Mouse (Mus musculus) kidney, embryonic 14.5 days (tissue): ENCODE results near the gene Cmss1. TPM values are rescaled to one million over a fixed set of nuclear protein-coding genes. Genes with fewer than 3 reads are reported as not detected.

ENCODE experiments used
- ATAC-seq: fragments of 200-750 bp; cut with Nextera tagmentation; 2 replicates; pipeline ENCODE4 v1.8.0; 2017; ENCODE audit warnings: moderate number of reproducible peaks, mild to moderate bottlenecking, moderate TSS enrichment, moderate library complexity; ENCODE audit not compliant: low FRiP score, low TSS enrichment
- H3K27ac ChIP-seq: fragments of 300-500 bp; sonication (generic); 2 replicates; pipeline ENCODE4 v1.5.1; 2014; ENCODE audit warnings: low read depth, mild to moderate bottlenecking, low read length, moderate library complexity, mixed read lengths
- H3K27me3 ChIP-seq: fragments of 300-500 bp; sonication (generic); 2 replicates; pipeline ENCODE4 v1.6.1; 2014; ENCODE audit warnings: mild to moderate bottlenecking, low read length; ENCODE audit not compliant: control insufficient read depth, insufficient read depth
- H3K36me3 ChIP-seq: fragments of 300-500 bp; sonication (generic); 2 replicates; pipeline ENCODE4 v1.6.1; 2014; ENCODE audit warnings: low read length, mixed read lengths; ENCODE audit not compliant: control insufficient read depth, insufficient read depth
- H3K4me1 ChIP-seq: fragments of 300-500 bp; sonication (generic); 2 replicates; pipeline ENCODE4 v1.6.1; 2014; ENCODE audit warnings: low read length, mixed read lengths; ENCODE audit not compliant: control insufficient read depth, insufficient read depth
- H3K4me2 ChIP-seq: fragments of 300-500 bp; sonication (generic); replicated peaks from 2 replicates; pipeline ENCODE4 v1.6.1; 2014; ENCODE audit warnings: low read depth, mild to moderate bottlenecking, low read length
- H3K4me3 ChIP-seq: fragments of 300-500 bp; sonication (generic); 2 replicates; pipeline ENCODE4 v1.5.1; 2014; ENCODE audit warnings: mild to moderate bottlenecking, low read length
- H3K9ac ChIP-seq: fragments of 300-500 bp; sonication (generic); 2 replicates; pipeline ENCODE4 v1.6.1; 2014; ENCODE audit warnings: low read depth, mild to moderate bottlenecking, low read length, moderate library complexity
- H3K9me3 ChIP-seq: fragments of 300-500 bp; sonication (generic); 2 replicates; pipeline ENCODE4 v1.6.1; 2016; ENCODE audit warnings: low read length; ENCODE audit not compliant: control insufficient read depth
- WGBS: fragments of 180-500 bp; shearing (Covaris S2); extraction: QIAGEN DNeasy Blood & Tissue Kit; methylation state at CpG from one replicate; pipeline ENCODE4 v1.1.7; 2014; 5-methylcytosine and 5-hydroxymethylcytosine counted together
- polyA plus RNA-seq: library from polyadenylated mRNA; unstranded; fragments of >200 nt; fragmentation: Nextera tagmentation; extraction: Ambion mirVana; gene quantifications from 2 replicates; pipeline ENCODE4 v1.2.1, GENCODE M21; 2014

Gene Cmss1
- polyA plus RNA-seq, 1 experiment from 2014 or later = 63.4 TPM

GRCm38 (mm10) chr16:57500851-57501250 lies 105.8 kb downstream of the Cmss1 start:
- H3K36me3 ChIP-seq = no peaks in the 10 kb centered on the region
- no peaks in the 10 kb centered on the region for H3K27me3 ChIP-seq
- 26% methylated on average over 3 of the region's 3 CpGs for WGBS
- no peak overlapping the region for H3K27ac ChIP-seq
- H3K4me2 ChIP-seq = no peak overlapping the region
- ATAC-seq = no peak
- H3K9ac ChIP-seq = no peak overlapping the region
- no peak overlapping the region for H3K4me3 ChIP-seq
- no peaks in the 10 kb centered on the region for H3K4me1 ChIP-seq
- H3K9me3 ChIP-seq = no peaks in the 10 kb centered on the region

GRCm38 (mm10) chr16:57496437-57497173 lies 110.1 kb downstream of the Cmss1 start:
- no peaks in the 10 kb centered on the region for H3K27me3 ChIP-seq
- 81% methylated on average over 10 of the region's 10 CpGs for WGBS
- H3K4me2 ChIP-seq = no peak overlapping the region
- H3K4me3 ChIP-seq = no peak overlapping the region
- H3K36me3 ChIP-seq = no peaks in the 10 kb centered on the region
- no peaks in the 10 kb centered on the region for H3K9me3 ChIP-seq
- no peaks in the 10 kb centered on the region for H3K4me1 ChIP-seq
- H3K9ac ChIP-seq = no peak overlapping the region
- ATAC-seq = no peak
- H3K27ac ChIP-seq = no peak overlapping the region

- no peaks in the 10 kb centered on the region for H3K4me1 ChIP-seq
- H3K4me2 ChIP-seq = no peak overlapping the region
- ATAC-seq = no peak
- H3K27ac ChIP-seq = no peak overlapping the region
- no peak overlapping the region for H3K9ac ChIP-seq
- H3K9me3 ChIP-seq = no peaks in the 10 kb centered on the region
- no peaks in the 10 kb centered on the region for H3K27me3 ChIP-seq
- no peak overlapping the region for H3K4me3 ChIP-seq
- no peaks in the 10 kb centered on the region for H3K36me3 ChIP-seq
- WGBS = 74% methylated on average over 10 of the region's 10 CpGs
These were observed 111.0 kb downstream of the Cmss1 start for GRCm38 (mm10) chr16:57495476-57496203.

GRCm38 (mm10) chr16:57491853-57492252 lies 114.8 kb downstream of the Cmss1 start:
- 92% methylated on average over 4 of the region's 4 CpGs for WGBS

GRCm38 (mm10) chr16:57490691-57491090 lies 116.0 kb downstream of the Cmss1 start:
- Histone ChIP-seq H3K9ac (no peak overlapping the region), H3K36me3 (no peaks in the 10 kb centered on the region), H3K4me1 (0 out of 2 replicates have a peak, but pooled peaks cover 5% of the 10 kb centered on the region), H3K27ac (no peak overlapping the region), H3K27me3 (no peaks in the 10 kb centered on the region), H3K4me3 (no peak overlapping the region), H3K4me2 (no peak overlapping the region), H3K9me3 (no peaks in the 10 kb centered on the region)
- no peak for ATAC-seq
- WGBS = 92% methylated on average over 8 of the region's 8 CpGs

More at GRCm38 (mm10) chr16:57491853-57492252, 114.8 kb downstream of the Cmss1 start:
- Histone ChIP-seq H3K9ac (no peak overlapping the region), H3K27ac (no peak overlapping the region), H3K4me1 (0 out of 2 replicates have a peak, but pooled peaks cover 5% of the 10 kb centered on the region), H3K4me2 (no peak overlapping the region), H3K4me3 (no peak overlapping the region), H3K27me3 (no peaks in the 10 kb centered on the region), H3K36me3 (no peaks in the 10 kb centered on the region), H3K9me3 (no peaks in the 10 kb centered on the region)
- no peak for ATAC-seq

- Histone ChIP-seq H3K4me2 (no peak overlapping the region), H3K4me3 (no peak overlapping the region), H3K4me1 (0 out of 2 replicates have a peak, but pooled peaks cover 5% of the 10 kb centered on the region), H3K27ac (no peak overlapping the region), H3K9ac (no peak overlapping the region), H3K36me3 (no peaks in the 10 kb centered on the region), H3K9me3 (no peaks in the 10 kb centered on the region), H3K27me3 (no peaks in the 10 kb centered on the region)
- ATAC-seq = no peak
These were observed 118.0 kb downstream of the Cmss1 start for GRCm38 (mm10) chr16:57488661-57489060.

GRCm38 (mm10) chr16:57486266-57486665 lies 120.4 kb downstream of the Cmss1 start:
- H3K9me3 ChIP-seq = no peaks in the 10 kb centered on the region
- no peak overlapping the region for H3K9ac ChIP-seq
- 87% methylated on average over 5 of the region's 5 CpGs for WGBS
- H3K36me3 ChIP-seq = no peaks in the 10 kb centered on the region
- 0 out of 2 replicates have a peak, but pooled peaks cover 8% of the 10 kb centered on the region for H3K4me1 ChIP-seq
- no peak for ATAC-seq
- H3K4me3 ChIP-seq = no peak overlapping the region
- H3K4me2 ChIP-seq = no peak overlapping the region
- H3K27ac ChIP-seq = no peak overlapping the region
- H3K27me3 ChIP-seq = no peaks in the 10 kb centered on the region

GRCm38 (mm10) chr16:57485265-57485664 lies 121.4 kb downstream of the Cmss1 start:
- WGBS = 76% methylated on average over 9 of the region's 9 CpGs
- H3K4me3 ChIP-seq = no peak overlapping the region
- no peak overlapping the region for H3K27ac ChIP-seq
- H3K27me3 ChIP-seq = no peaks in the 10 kb centered on the region
- ATAC-seq = no peak
- no peaks in the 10 kb centered on the region for H3K36me3 ChIP-seq
- no peak overlapping the region for H3K4me2 ChIP-seq
- H3K9ac ChIP-seq = no peak overlapping the region
- H3K9me3 ChIP-seq = no peaks in the 10 kb centered on the region
- 0 out of 2 replicates have a peak, but pooled peaks cover 8% of the 10 kb centered on the region for H3K4me1 ChIP-seq
